Comparison of ENCODE assay signal across 8 mouse cellular contexts in genomic region chr16:64771431-64771818, GRCm38 (mm10). TPM values are rescaled to one million over a fixed set of nuclear protein-coding genes. Genes with fewer than 3 reads are reported as not detected.
DNase-seq lines count a peak whose midpoint lies in the region; ATAC-seq lines count a peak whose summit lies in the region.

No protein-coding gene starts in this region.

- DNase-seq in kidney, adult 11 months, result no peak
- DNase-seq in c-Kit-negative CD71-positive TER-119-positive erythroid progenitor cells, embryonic 14.5 days (ENCODE audit: low read depth, low spot score), result peak; percentile 3
- DNase-seq in gastrocnemius, postnatal 36 days, result no peak
- no peak for DNase-seq in embryo, embryonic 9.5 days (ENCODE audit: extremely low spot score)
- no peak for DNase-seq in right cerebral cortex, postnatal 25 days

- intact Hi-C loops in gastrocnemius, postnatal 36 days (cut with DNase I), result loop anchor here (2.0 kb wide), 1 partner anchor 79 kb away; the partner anchor contains the start of genes Cggbp1 and Zfp654

- H3K4me1 ChIP-seq in kidney, embryonic 14.5 days (ENCODE audit: control insufficient read depth, insufficient read depth, low read length), result no peaks in the 10 kb centered on the region
- peaks cover 7% of the 10 kb centered on the region for H3K4me1 ChIP-seq in hindbrain, embryonic 13.5 days (replicated peaks)
- peaks cover 12% of the 10 kb centered on the region for H3K4me1 ChIP-seq in midbrain, embryonic 15.5 days

- H3K9ac ChIP-seq in kidney, embryonic 14.5 days (ENCODE audit: low read depth, low read length), result no peak overlapping the region
- no peak overlapping the region for H3K9ac ChIP-seq in hindbrain, embryonic 13.5 days
- H3K9ac ChIP-seq in midbrain, embryonic 15.5 days, result no peak overlapping the region

- H3K4me2 ChIP-seq in kidney, embryonic 14.5 days (replicated peaks; ENCODE audit: low read depth, low read length), result peak overlapping the region; percentile 34
- peak overlapping the region; percentile 50 for H3K4me2 ChIP-seq in hindbrain, embryonic 13.5 days
- peak overlapping the region; percentile 51 for H3K4me2 ChIP-seq in midbrain, embryonic 15.5 days

- H3K4me3 ChIP-seq in kidney, embryonic 14.5 days (ENCODE audit: low read length), result peak overlapping the region; percentile 88
- H3K4me3 ChIP-seq in hindbrain, embryonic 13.5 days, result peak overlapping the region; percentile 91
- H3K4me3 ChIP-seq in midbrain, embryonic 15.5 days, result peak overlapping the region; percentile 93

- WGBS in kidney, embryonic 14.5 days, result 82% methylated on average over 2 of the region's 2 CpGs
- 73% methylated on average over 2 of the region's 2 CpGs for WGBS in hindbrain, embryonic 13.5 days
- 92% methylated on average over 2 of the region's 2 CpGs for WGBS in midbrain, embryonic 15.5 days

- peak overlapping the region; percentile 89; the same call in 1 of the 2 replicates for H3K27ac ChIP-seq in kidney, embryonic 14.5 days (ENCODE audit: low read depth, low read length)
- H3K27ac ChIP-seq in hindbrain, embryonic 13.5 days, result peak overlapping the region; percentile 89
- H3K27ac ChIP-seq in midbrain, embryonic 15.5 days, result peak overlapping the region; percentile 90

- ATAC-seq in kidney, embryonic 14.5 days (ENCODE audit: low FRiP score, low TSS enrichment), result no peak
- peak; percentile 27 for ATAC-seq in hindbrain, embryonic 13.5 days (ENCODE audit: low FRiP score)
- ATAC-seq in midbrain, embryonic 15.5 days (replicated peaks), result peak; percentile 43

- H3K36me3 ChIP-seq in kidney, embryonic 14.5 days (ENCODE audit: control insufficient read depth, insufficient read depth, low read length), result peaks cover 8% of the 10 kb centered on the region; the same call in 1 of the 2 replicates
- peaks cover 6% of the 10 kb centered on the region; the same call in 1 of the 2 replicates for H3K36me3 ChIP-seq in hindbrain, embryonic 13.5 days
- 0 out of 2 replicates have a peak, but pooled peaks cover 2% of the 10 kb centered on the region for H3K36me3 ChIP-seq in midbrain, embryonic 15.5 days (replicated peaks)

- no peaks in the 10 kb centered on the region for H3K9me3 ChIP-seq in kidney, embryonic 14.5 days (ENCODE audit: control insufficient read depth, low read length)
- no peaks in the 10 kb centered on the region for H3K9me3 ChIP-seq in hindbrain, embryonic 13.5 days
- H3K9me3 ChIP-seq in midbrain, embryonic 15.5 days, result no peaks in the 10 kb centered on the region

- no peaks in the 10 kb centered on the region for H3K27me3 ChIP-seq in kidney, embryonic 14.5 days (ENCODE audit: control insufficient read depth, insufficient read depth, low read length)
- H3K27me3 ChIP-seq in hindbrain, embryonic 13.5 days, result peaks cover 16% of the 10 kb centered on the region; the same call in 1 of the 2 replicates
- peaks cover 6% of the 10 kb centered on the region; the same call in 1 of the 2 replicates for H3K27me3 ChIP-seq in midbrain, embryonic 15.5 days (replicated peaks)

RNA-seq across cellular contexts. Expression of gene 4930453N24Rik, which starts 0.5 kb away (rescaled TPM):
- 25.3 and 25.4 TPM in 2 replicates for polyA plus RNA-seq in kidney, embryonic 14.5 days (2014; fragmentation: Nextera tagmentation; extraction: Ambion mirVana)
- 21.3 and 23.5 TPM in 2 replicates for polyA plus RNA-seq in hindbrain, embryonic 13.5 days (2015; fragmentation: Nextera tagmentation; extraction: Ambion mirVana)
- polyA plus RNA-seq in midbrain, embryonic 15.5 days (2015; fragmentation: Nextera tagmentation; extraction: Ambion mirVana), result 16.5 and 17.8 TPM in 2 replicates
- total RNA-seq in gastrocnemius, postnatal 36 days (2021), result 10 to 100 TPM; 36.6 to 44.8 TPM
